Mouse (Mus musculus) liver, embryonic 13.5 days (tissue): ENCODE data around the gene Spo11. TPM values are rescaled to one million over a fixed set of nuclear protein-coding genes. Genes with fewer than 3 reads are reported as not detected.

ENCODE experiments used
- ATAC-seq: fragments of 200-750 bp; cut with Nextera tagmentation; 2 replicates; pipeline ENCODE4 v1.8.0; 2017; ENCODE audit warnings: low read depth, mild to moderate bottlenecking, moderate number of reproducible peaks, moderate library complexity
- DNase-seq: peaks from one replicate; pipeline ENCODE4 v3.0.0; 2022
- H3K27ac ChIP-seq: fragments of 300-500 bp; sonication (generic); 2 replicates; pipeline ENCODE4 v1.5.1; 2015; ENCODE audit warnings: moderate library complexity, mild to moderate bottlenecking, inconsistent platforms
- H3K27me3 ChIP-seq: fragments of 300-500 bp; sonication (generic); 2 replicates; pipeline ENCODE4 v1.6.1; 2015; ENCODE audit warnings: mild to moderate bottlenecking, inconsistent platforms
- H3K36me3 ChIP-seq: fragments of 300-500 bp; sonication (generic); 2 replicates; pipeline ENCODE4 v1.6.1; 2015; ENCODE audit warnings: mild to moderate bottlenecking, inconsistent platforms
- H3K4me1 ChIP-seq: fragments of 300-500 bp; sonication (generic); replicated peaks from 2 replicates; pipeline ENCODE4 v1.6.1; 2015; ENCODE audit warnings: inconsistent platforms
- H3K4me2 ChIP-seq: fragments of 300-500 bp; sonication (generic); 2 replicates; pipeline ENCODE4 v1.6.1; 2015; ENCODE audit warnings: inconsistent platforms, mild to moderate bottlenecking, moderate library complexity
- H3K4me3 ChIP-seq: fragments of 300-500 bp; sonication (generic); replicated peaks from 2 replicates; pipeline ENCODE4 v1.5.1; 2015; ENCODE audit warnings: mild to moderate bottlenecking, inconsistent platforms
- H3K9ac ChIP-seq: fragments of 300-500 bp; sonication (generic); 2 replicates; pipeline ENCODE4 v1.6.1; 2015; ENCODE audit warnings: mild to moderate bottlenecking, inconsistent platforms
- H3K9me3 ChIP-seq: fragments of 300-500 bp; sonication (generic); replicated peaks from 2 replicates; pipeline ENCODE4 v1.6.1; 2016; ENCODE audit warnings: inconsistent platforms
- WGBS: fragments of 180-500 bp; shearing (Covaris S2); methylation state at CpG from one replicate; pipeline ENCODE4 v1.1.7; 2015; ENCODE audit not compliant: insufficient replicate concordance; 5-methylcytosine and 5-hydroxymethylcytosine counted together
- polyA plus RNA-seq: library from polyadenylated mRNA; unstranded; fragments of >200 nt; fragmentation: Nextera tagmentation; extraction: Ambion mirVana; gene quantifications from 2 replicates; pipeline ENCODE4 v1.2.1, GENCODE M21; 2015

The Spo11 gene
- polyA plus RNA-seq, 1 experiment from 2014 or later: 0.08 TPM

GRCm38 (mm10) chr2:172938761-172939638 lies 38.5 kb upstream of the Spo11 start:
- Histone ChIP-seq H3K9me3 (no peaks in the 10 kb centered on the region), H3K36me3 (no peaks in the 10 kb centered on the region), H3K4me1 (peaks cover 33% of the 10 kb centered on the region), H3K27me3 (peaks cover 97% of the 10 kb centered on the region), H3K4me2 (peak overlapping the region; percentile 61), H3K9ac (no peak overlapping the region; the same call in 1 of the 2 replicates), H3K27ac (no peak overlapping the region; the same call in 1 of the 2 replicates), H3K4me3 (peak overlapping the region; percentile 49)
- DNase-seq (no peak), ATAC-seq (peak; percentile 39; the same call in 1 of the 2 replicates)
- WGBS: 2% methylated on average over 57 of the region's 57 CpGs

- ATAC-seq: no peak
- WGBS: 1% methylated on average over 26 of the region's 26 CpGs
- no peak overlapping the region for H3K27ac ChIP-seq
- no peaks in the 10 kb centered on the region for H3K9me3 ChIP-seq
- no peak for DNase-seq
- peaks cover 26% of the 10 kb centered on the region for H3K4me1 ChIP-seq
- no peak overlapping the region for H3K9ac ChIP-seq
- H3K4me2 ChIP-seq: peak overlapping the region; percentile 61
- peaks cover 96% of the 10 kb centered on the region for H3K27me3 ChIP-seq
- no peaks in the 10 kb centered on the region for H3K36me3 ChIP-seq
- peak overlapping the region; percentile 49 for H3K4me3 ChIP-seq
Measured at GRCm38 (mm10) chr2:172939639-172940002, 37.9 kb upstream of the Spo11 start.

- no peak for DNase-seq
- WGBS: under 1% methylated on average over 79 of the region's 82 CpGs
- Histone ChIP-seq H3K4me1 (peaks cover 25% of the 10 kb centered on the region), H3K27ac (peak within 1 kb of the TSS; percentile 34; the same call in 1 of the 2 replicates), H3K4me3 (peak within 1 kb of the TSS; percentile 49), H3K36me3 (no peaks in the 10 kb centered on the region), H3K27me3 (peaks cover 95% of the 10 kb centered on the region), H3K9me3 (no peaks in the 10 kb centered on the region), H3K9ac (no peak within 1 kb of the TSS), H3K4me2 (peak within 1 kb of the TSS; percentile 61)
- ATAC-seq: peak; percentile 60
Measured at GRCm38 (mm10) chr2:172940003-172940798, 37.3 kb upstream of the Spo11 start, which contains the start of gene Bmp7. Gene Bmp7, minus strand, starts transcription at chr2:172940321.

DNA sequence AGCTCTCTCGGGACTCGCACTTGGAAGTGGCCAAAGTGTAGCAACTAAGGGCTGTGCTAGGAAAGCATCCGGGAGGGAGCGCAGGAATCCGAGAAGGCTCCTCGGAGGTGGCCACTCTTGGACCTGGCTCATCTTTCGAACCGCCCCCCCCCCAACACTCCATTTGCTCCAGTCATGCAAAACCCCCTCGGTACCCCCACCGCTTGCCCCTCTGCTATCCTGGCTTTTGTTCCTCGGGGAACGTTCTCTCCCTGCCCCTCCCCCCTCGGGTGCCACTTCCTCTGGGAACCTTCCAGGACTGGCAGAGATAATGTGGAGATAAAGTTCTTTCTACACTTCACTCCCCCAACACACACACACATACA lies 36.7 kb upstream of the Spo11 start:
- Histone ChIP-seq H3K36me3 (no peaks in the 10 kb centered on the region), H3K4me1 (peaks cover 19% of the 10 kb centered on the region), H3K27ac (no peak overlapping the region), H3K27me3 (peaks cover 90% of the 10 kb centered on the region), H3K9me3 (no peaks in the 10 kb centered on the region), H3K9ac (no peak overlapping the region), H3K4me3 (peak overlapping the region; percentile 49), H3K4me2 (peak overlapping the region; percentile 61)
- DNase-seq (no peak), ATAC-seq (no peak)
- WGBS: 6% methylated on average over 13 of the region's 13 CpGs

- Histone ChIP-seq H3K27ac (no peak overlapping the region), H3K9me3 (no peaks in the 10 kb centered on the region), H3K4me3 (no peak overlapping the region), H3K36me3 (no peaks in the 10 kb centered on the region), H3K4me2 (no peak overlapping the region), H3K27me3 (peaks cover 16% of the 10 kb centered on the region), H3K9ac (no peak overlapping the region), H3K4me1 (no peaks in the 10 kb centered on the region)
- no peak for ATAC-seq
- no peak for DNase-seq
- WGBS: 36% methylated on average over 5 of the region's 5 CpGs
Measured at GRCm38 (mm10) chr2:172949051-172949450, 28.4 kb upstream of the Spo11 start.

GRCm38 (mm10) chr2:172950119-172950676 lies 27.3 kb upstream of the Spo11 start:
- H3K9me3 ChIP-seq: no peaks in the 10 kb centered on the region
- no peak overlapping the region for H3K27ac ChIP-seq
- peaks cover 5% of the 10 kb centered on the region; the same call in 1 of the 2 replicates for H3K27me3 ChIP-seq
- H3K4me3 ChIP-seq: no peak overlapping the region
- H3K4me1 ChIP-seq: no peaks in the 10 kb centered on the region
- ATAC-seq (no peak), DNase-seq (no peak)
- H3K36me3 ChIP-seq: no peaks in the 10 kb centered on the region
- H3K9ac ChIP-seq: no peak overlapping the region
- no peak overlapping the region for H3K4me2 ChIP-seq
- WGBS: 66% methylated on average over 9 of the region's 9 CpGs

DNA sequence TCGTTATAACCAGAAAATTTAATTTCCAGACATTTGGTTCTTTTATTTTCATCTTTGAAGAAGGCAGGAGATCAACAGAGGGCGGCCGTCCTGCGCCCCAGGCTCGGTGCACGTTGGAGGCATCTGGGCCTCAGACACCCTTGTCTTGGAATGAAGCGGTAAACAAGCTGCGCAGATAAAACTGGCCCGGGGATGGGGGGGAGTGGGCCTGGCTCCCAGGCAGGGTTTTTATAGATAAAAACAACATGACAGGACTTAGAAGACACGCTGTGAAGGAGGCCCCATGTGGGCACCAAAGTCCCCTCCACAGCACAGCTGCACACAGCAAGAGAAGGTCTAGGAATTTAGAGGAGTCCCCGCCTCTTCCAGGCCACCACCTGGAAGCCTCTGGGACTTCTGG lies 26.8 kb upstream of the Spo11 start:
- H3K4me3 ChIP-seq: no peak overlapping the region
- WGBS: 35% methylated on average over 11 of the region's 11 CpGs
- H3K4me2 ChIP-seq: no peak overlapping the region
- no peak for DNase-seq
- H3K27ac ChIP-seq: no peak overlapping the region
- H3K36me3 ChIP-seq: no peaks in the 10 kb centered on the region
- no peaks in the 10 kb centered on the region for H3K4me1 ChIP-seq
- H3K27me3 ChIP-seq: 0 out of 2 replicates have a peak, but pooled peaks cover 5% of the 10 kb centered on the region
- H3K9ac ChIP-seq: no peak overlapping the region
- no peaks in the 10 kb centered on the region for H3K9me3 ChIP-seq
- ATAC-seq: no peak

DNA sequence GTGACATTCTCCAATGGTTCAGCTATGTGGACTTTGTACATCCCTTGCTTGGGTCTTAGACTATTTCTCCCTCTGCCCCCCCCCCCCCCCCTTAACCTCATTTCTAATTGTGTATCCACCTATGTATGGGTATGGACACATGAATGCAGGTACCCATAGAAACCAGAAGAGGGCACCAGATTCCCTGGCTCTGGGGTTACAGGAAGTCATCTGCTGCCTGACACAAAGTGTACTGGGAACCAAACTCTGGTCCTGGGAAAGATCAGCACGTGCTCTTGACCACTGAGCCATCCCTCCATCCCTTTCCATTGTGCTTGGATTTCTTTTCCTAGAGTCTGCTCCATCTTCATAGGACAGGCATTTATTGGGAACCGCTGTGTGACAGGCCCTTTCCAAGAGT lies 25.5 kb upstream of the Spo11 start:
- 59% methylated on average over 2 of the region's 2 CpGs for WGBS
- H3K27me3 ChIP-seq: 0 out of 2 replicates have a peak, but pooled peaks cover 5% of the 10 kb centered on the region

GRCm38 (mm10) chr2:172958579-172958978 lies 18.9 kb upstream of the Spo11 start:
- DNase-seq (no peak), ATAC-seq (no peak)
- H3K4me1 ChIP-seq: no peaks in the 10 kb centered on the region
- no peaks in the 10 kb centered on the region; the same call in 1 of the 2 replicates for H3K27me3 ChIP-seq
- no peaks in the 10 kb centered on the region for H3K36me3 ChIP-seq
- no peak overlapping the region for H3K4me2 ChIP-seq
- H3K9me3 ChIP-seq: 0 out of 2 replicates have a peak, but pooled peaks cover 4% of the 10 kb centered on the region
- no peak overlapping the region for H3K4me3 ChIP-seq
- WGBS: 18% methylated on average over 5 of the region's 5 CpGs
- no peak overlapping the region for H3K9ac ChIP-seq
- H3K27ac ChIP-seq: no peak overlapping the region

More for the DNA sequence above, 25.5 kb upstream of the Spo11 start:
- no peaks in the 10 kb centered on the region for H3K4me1 ChIP-seq
- no peak overlapping the region for H3K4me3 ChIP-seq
- no peaks in the 10 kb centered on the region for H3K9me3 ChIP-seq
- no peak overlapping the region for H3K27ac ChIP-seq
- H3K9ac ChIP-seq: no peak overlapping the region
- no peaks in the 10 kb centered on the region for H3K36me3 ChIP-seq
- ATAC-seq (no peak), DNase-seq (no peak)
- no peak overlapping the region for H3K4me2 ChIP-seq

GRCm38 (mm10) chr2:172959006-172959768 lies 18.3 kb upstream of the Spo11 start:
- Histone ChIP-seq H3K27ac (no peak overlapping the region), H3K36me3 (no peaks in the 10 kb centered on the region), H3K4me1 (no peaks in the 10 kb centered on the region), H3K9ac (no peak overlapping the region), H3K4me2 (no peak overlapping the region), H3K4me3 (no peak overlapping the region), H3K27me3 (no peaks in the 10 kb centered on the region; the same call in 1 of the 2 replicates), H3K9me3 (0 out of 2 replicates have a peak, but pooled peaks cover 4% of the 10 kb centered on the region)
- DNase-seq (no peak), ATAC-seq (no peak)
- WGBS: 55% methylated on average over 13 of the region's 13 CpGs
